Mouse (Mus musculus) embryonic fibroblast, embryonic 13.5 days (primary cell): ENCODE measurements around the gene Cyp3a41a.

Experiments
- CTCF ChIP-seq: IDR thresholded peaks from 2 replicates; pipeline ENCODE4 v1.5.1; 2011; ENCODE audit warnings: mild to moderate bottlenecking, control low read depth, low read length, moderate library complexity, borderline replicate concordance; ENCODE audit not compliant: insufficient read depth
- POLR2A ChIP-seq: IDR thresholded peaks from 2 replicates; pipeline ENCODE4 v1.6.1; 2011; ENCODE audit warnings: low read depth, mild to moderate bottlenecking, control low read depth, low read length, moderate library complexity

GRCm38 (mm10) chr5:145647779-145648178 lies 72.2 kb downstream of the Cyp3a41a start:
- TF ChIP-seq CTCF = no peak
- TF ChIP-seq POLR2A = no peak
